Mouse (Mus musculus) large intestine, adult 2 months (tissue): ENCODE measurements around the gene Cep112. TPM values are rescaled to one million over a fixed set of nuclear protein-coding genes. Genes with fewer than 3 reads are reported as not detected.

Source experiments
- DNase-seq: peaks from one replicate; pipeline ENCODE4 v3.0.0-alpha.2; 2012; ENCODE audit warnings: low read depth, low spot score
- WGBS: fragments of 180-500 bp; shearing (Covaris S2); methylation state at CpG from one replicate; pipeline ENCODE4 v1.1.7; 2018; 5-methylcytosine and 5-hydroxymethylcytosine counted together
- polyA plus RNA-seq: library from polyadenylated mRNA; depleted of rRNA; stranded (reverse); fragments of >200 nt; gene quantifications from 2 replicates; pipeline ENCODE4 v1.2.3, GENCODE M21; 2012; rRNA removed

The Cep112 gene
- polyA plus RNA-seq, result 0.21 and 0.37 TPM in 2 replicates

- DNase-seq, result peak; percentile 88
- 1% methylated on average over 61 of the region's 61 CpGs for WGBS
These were observed at the start of gene Cep112 for GRCm38 (mm10) chr11:108424889-108425591. Gene Cep112 (plus strand): TSS chr11:108425192.

GRCm38 (mm10) chr11:108376815-108377214 lies 48.2 kb upstream of the Cep112 start:
- DNase-seq, result no peak
- 95% methylated on average over 7 of the region's 7 CpGs for WGBS

- peak; percentile 78 for DNase-seq
- 15% methylated on average over 19 of the region's 19 CpGs for WGBS
These were observed 47.2 kb upstream of the Cep112 start for GRCm38 (mm10) chr11:108377680-108378362.

- 49% methylated on average over 4 of the region's 4 CpGs for WGBS
- DNase-seq, result no peak
These were observed 46.6 kb upstream of the Cep112 start for GRCm38 (mm10) chr11:108378363-108378751.

- no peak for DNase-seq
- WGBS, result 48% methylated on average over 3 of the region's 3 CpGs
These were observed 42.3 kb upstream of the Cep112 start for GRCm38 (mm10) chr11:108382664-108383063.

GRCm38 (mm10) chr11:108384920-108385665 lies 39.9 kb upstream of the Cep112 start:
- no peak for DNase-seq
- 20% methylated on average over 4 of the region's 4 CpGs for WGBS

GRCm38 (mm10) chr11:108385666-108386024 lies 39.3 kb upstream of the Cep112 start:
- 38% methylated on average over 1 of the region's 1 CpGs for WGBS
- DNase-seq, result no peak

GRCm38 (mm10) chr11:108395061-108395460 lies 29.9 kb upstream of the Cep112 start:
- 79% methylated on average over 9 of the region's 9 CpGs for WGBS
- no peak for DNase-seq

GRCm38 (mm10) chr11:108396076-108396829 lies 28.7 kb upstream of the Cep112 start:
- DNase-seq, result no peak
- 26% methylated on average over 7 of the region's 7 CpGs for WGBS

GRCm38 (mm10) chr11:108409876-108410644 lies 14.9 kb upstream of the Cep112 start:
- no peak for DNase-seq
- 71% methylated on average over 8 of the region's 9 CpGs for WGBS

- WGBS, result 98% methylated on average over 1 of the region's 1 CpGs
- DNase-seq, result no peak
These were observed 8.6 kb upstream of the Cep112 start for GRCm38 (mm10) chr11:108416360-108416759.

GRCm38 (mm10) chr11:108418540-108418939 lies 6.5 kb upstream of the Cep112 start:
- DNase-seq, result peak; percentile 39
- WGBS, result 5% methylated on average over 1 of the region's 1 CpGs

GRCm38 (mm10) chr11:108419242-108419641 lies 5.8 kb upstream of the Cep112 start:
- DNase-seq, result no peak
- 81% methylated on average over 6 of the region's 6 CpGs for WGBS

GRCm38 (mm10) chr11:108420751-108421150 lies 4.2 kb upstream of the Cep112 start:
- 44% methylated on average over 4 of the region's 4 CpGs for WGBS
- DNase-seq, result no peak

- DNase-seq, result no peak
- WGBS, result 85% methylated on average over 7 of the region's 7 CpGs
These were observed 1.8 kb upstream of the Cep112 start for GRCm38 (mm10) chr11:108423221-108423620.

GRCm38 (mm10) chr11:108424111-108424510 lies 881 bp upstream of the Cep112 start:
- WGBS, result 30% methylated on average over 5 of the region's 5 CpGs

GRCm38 (mm10) chr11:108425592-108425921 lies 565 bp downstream of the Cep112 start:
- WGBS, result 20% methylated on average over 14 of the region's 14 CpGs

More at GRCm38 (mm10) chr11:108424111-108424510, 881 bp upstream of the Cep112 start:
- DNase-seq, result no peak

GRCm38 (mm10) chr11:108426086-108426485 lies 1.1 kb downstream of the Cep112 start:
- DNase-seq, result no peak
- WGBS, result 84% methylated on average over 3 of the region's 3 CpGs

More at GRCm38 (mm10) chr11:108425592-108425921, 565 bp downstream of the Cep112 start:
- DNase-seq, result no peak

GRCm38 (mm10) chr11:108427191-108427590 lies 2.2 kb downstream of the Cep112 start:
- DNase-seq, result no peak
- 55% methylated on average over 6 of the region's 6 CpGs for WGBS
